Mouse (Mus musculus): ENCODE data around the gene Armc5.

DNA sequence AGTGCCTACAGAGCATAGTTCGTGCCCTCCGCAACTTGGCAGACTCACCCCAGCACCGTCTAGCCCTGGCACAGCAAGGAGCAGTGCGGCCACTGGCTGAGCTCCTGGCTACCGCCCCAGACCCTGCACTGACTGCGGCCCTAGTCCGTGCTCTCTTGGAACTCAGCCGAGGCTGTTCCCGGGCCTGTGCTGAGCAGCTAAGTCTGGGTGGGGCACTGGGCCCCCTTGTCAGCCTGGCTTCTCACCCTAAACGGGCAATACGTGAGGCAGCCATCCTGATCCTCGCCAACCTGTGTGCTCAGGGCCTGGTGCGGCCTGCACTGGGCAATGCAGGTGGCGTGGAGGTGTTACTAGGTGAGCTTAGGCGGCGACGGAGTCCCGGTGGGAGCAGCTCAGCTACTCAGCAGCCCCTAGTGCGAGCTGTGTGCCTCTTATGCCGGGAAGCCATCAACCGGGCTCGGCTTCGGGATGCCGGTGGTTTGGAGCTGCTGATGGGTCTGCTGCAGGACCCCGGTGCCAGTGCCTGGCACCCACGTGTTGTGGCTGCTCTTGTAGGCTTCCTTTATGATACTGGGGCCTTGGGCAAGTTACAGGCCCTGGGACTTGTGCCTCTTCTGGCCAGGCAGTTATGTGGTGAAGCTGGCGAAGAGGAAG is 3.1 kb downstream of the Armc5 start:
- no peak for TF ChIP-seq CTCF (IDR thresholded peaks at IDR 0.05; ENCODE audit: low read depth, low read length)
- no peak for TF ChIP-seq POLR2A (IDR thresholded peaks at IDR 0.05; ENCODE audit: borderline replicate concordance, low read depth, low read length)
